Mouse (Mus musculus) CH12.LX (cell line): ENCODE data around the gene Ccdc194. TPM values are rescaled to one million over a fixed set of nuclear protein-coding genes. Genes with fewer than 3 reads are reported as not detected.

Experiments
- DNase-seq: peaks from one replicate; pipeline ENCODE4 v3.0.0-alpha.2; 2013; ENCODE audit errors: extremely low read depth
- H3K27ac ChIP-seq: 2 replicates; pipeline ENCODE4 v1.5.1; 2012; ENCODE audit warnings: low read depth, mild to moderate bottlenecking, control low read depth, moderate library complexity; ENCODE audit not compliant: insufficient read depth
- H3K27me3 ChIP-seq: replicated peaks from 2 replicates; pipeline ENCODE3; 2012; ENCODE audit warnings: inconsistent platforms
- H3K36me3 ChIP-seq, 2 experiments: replicated peaks in 1 of 2; 2 replicates each; pipeline versions ENCODE3 to v1.6.1; 2012; ENCODE audit warnings: inconsistent platforms in 1 of 2, low read length in 1 of 2, mild to moderate bottlenecking in 1 of 2, mixed read lengths in 1 of 2, moderate library complexity in 1 of 2; ENCODE audit not compliant: control insufficient read depth in 1 of 2, insufficient read depth in 1 of 2
- H3K4me1 ChIP-seq, 2 experiments: 2 replicates each; pipeline ENCODE4 v1.6.1; 2012; ENCODE audit warnings: inconsistent platforms in 1 of 2, moderate library complexity in 1 of 2; ENCODE audit not compliant: insufficient read depth in 2 of 2, control insufficient read depth in 1 of 2
- H3K4me2 ChIP-seq: 2 replicates; pipeline ENCODE4 v1.6.1; 2012; ENCODE audit warnings: low read depth, mild to moderate bottlenecking, control low read depth; ENCODE audit not compliant: poor library complexity, insufficient read depth, severe bottlenecking
- H3K4me3 ChIP-seq, 3 experiments: fragments of 150-350 bp in 1 of 3; sonication (generic) in 1 of 3; replicated peaks in 1 of 3; 2 replicates each; pipeline versions ENCODE3 to v1.5.1; 2011 to 2012; ENCODE audit warnings: low read depth in 2 of 3, low read length in 2 of 3, mild to moderate bottlenecking in 2 of 3, moderate library complexity in 2 of 3, control low read depth in 1 of 3, improper control_type of control experiment in 1 of 3, inconsistent platforms in 1 of 3, mixed read lengths in 1 of 3; ENCODE audit not compliant: poor library complexity in 1 of 3
- H3K79me2 ChIP-seq: replicated peaks from 2 replicates; pipeline ENCODE4 v1.6.1; 2012; ENCODE audit warnings: mild to moderate bottlenecking, moderate library complexity; ENCODE audit not compliant: control insufficient read depth, poor library complexity, insufficient read depth, severe bottlenecking; ENCODE audit errors: extremely low read depth
- H3K9ac ChIP-seq: 2 replicates; pipeline ENCODE4 v1.6.1; 2012; ENCODE audit warnings: low read depth, mild to moderate bottlenecking, control low read depth, moderate library complexity; ENCODE audit not compliant: insufficient read depth
- H3K9me3 ChIP-seq: replicated peaks from 2 replicates; pipeline ENCODE3; 2012; ENCODE audit warnings: low read length, inconsistent platforms, mixed read lengths
- CTCF ChIP-seq, 2 experiments: IDR thresholded peaks in 1 of 2; conservative IDR thresholded peaks in 1 of 2; 2 replicates each; pipeline ENCODE4 v1.5.1; 2011 to 2012; ENCODE audit warnings: low read depth in 2 of 2, low read length in 2 of 2, improper control_type of control experiment in 1 of 2, inconsistent platforms in 1 of 2, mild to moderate bottlenecking in 1 of 2, moderate library complexity in 1 of 2
- ELF1 ChIP-seq: IDR thresholded peaks from 2 replicates; pipeline ENCODE4 v1.6.1; 2014; ENCODE audit warnings: low read depth, mild to moderate bottlenecking, inconsistent platforms, low read length, improper control_type of control experiment
- EP300 ChIP-seq: IDR thresholded peaks from 2 replicates; pipeline ENCODE4 v1.6.1; 2011; ENCODE audit warnings: low read length, improper control_type of control experiment
- ETS1 ChIP-seq: conservative IDR thresholded peaks from 2 replicates; pipeline ENCODE4 v1.6.1; 2012; ENCODE audit warnings: low read depth, mild to moderate bottlenecking, inconsistent platforms, low read length, improper control_type of control experiment, moderate library complexity
- GABPA ChIP-seq: IDR thresholded peaks from 2 replicates; pipeline ENCODE4 v1.6.1; 2012; ENCODE audit warnings: low read depth, low read length, improper control_type of control experiment, inconsistent platforms; ENCODE audit not compliant: insufficient replicate concordance
- IRF4 ChIP-seq: IDR thresholded peaks from 2 replicates; pipeline ENCODE4 v1.6.1; 2014; ENCODE audit warnings: low read depth, mild to moderate bottlenecking, inconsistent platforms, low read length, improper control_type of control experiment
- JUN ChIP-seq: IDR thresholded peaks from 2 replicates; pipeline ENCODE4 v1.6.1; 2011; ENCODE audit warnings: low read depth, mild to moderate bottlenecking, low read length, improper control_type of control experiment, moderate library complexity; ENCODE audit not compliant: insufficient read depth
- JUND ChIP-seq: conservative IDR thresholded peaks from 2 replicates; pipeline ENCODE4 v1.6.1; 2011; ENCODE audit warnings: low read depth, low read length, improper control_type of control experiment
- KAT2A ChIP-seq: IDR thresholded peaks from 2 replicates; pipeline ENCODE4 v1.6.1; 2012; ENCODE audit warnings: low read length, improper control_type of control experiment, inconsistent platforms; ENCODE audit not compliant: insufficient replicate concordance
- MAFK ChIP-seq: IDR thresholded peaks from 2 replicates; pipeline ENCODE4 v1.6.1; 2011; ENCODE audit warnings: low read length, improper control_type of control experiment; ENCODE audit not compliant: insufficient replicate concordance
- MAZ ChIP-seq: IDR thresholded peaks from 2 replicates; pipeline ENCODE4 v1.6.1; 2012; ENCODE audit warnings: low read depth, mild to moderate bottlenecking, inconsistent platforms, low read length, improper control_type of control experiment, moderate library complexity
- MEF2A ChIP-seq: IDR thresholded peaks from 2 replicates; pipeline ENCODE4 v1.6.1; 2014; ENCODE audit warnings: low read depth, mild to moderate bottlenecking, inconsistent platforms, low read length, improper control_type of control experiment, borderline replicate concordance
- MXI1 ChIP-seq: IDR thresholded peaks from 2 replicates; pipeline ENCODE4 v1.6.1; 2011; ENCODE audit warnings: mild to moderate bottlenecking, low read depth, low read length, improper control_type of control experiment
- NELFE ChIP-seq: IDR thresholded peaks from 2 replicates; pipeline ENCODE4 v1.6.1; 2011; ENCODE audit warnings: low read depth, low read length, improper control_type of control experiment
- NRF1 ChIP-seq: IDR thresholded peaks from 2 replicates; pipeline ENCODE4 v1.6.1; 2014; ENCODE audit warnings: low read depth, mild to moderate bottlenecking, inconsistent platforms, low read length, improper control_type of control experiment, moderate library complexity
- POLR2A ChIP-seq: IDR thresholded peaks from 2 replicates; pipeline ENCODE4 v1.6.1; 2011; ENCODE audit warnings: low read depth, mild to moderate bottlenecking, improper control_type of control experiment, low read length
- POLR2AphosphoS2 ChIP-seq: IDR thresholded peaks from 2 replicates; pipeline ENCODE4 v1.6.1; 2011; ENCODE audit warnings: low read depth, low read length, improper control_type of control experiment
- RAD21 ChIP-seq: IDR thresholded peaks from 2 replicates; pipeline ENCODE4 v1.6.1; 2011; ENCODE audit warnings: low read depth, mild to moderate bottlenecking, low read length, improper control_type of control experiment, moderate library complexity
- RCOR1 ChIP-seq: conservative IDR thresholded peaks from 2 replicates; pipeline ENCODE4 v1.6.1; 2012; ENCODE audit warnings: low read depth, mild to moderate bottlenecking, inconsistent platforms, low read length, improper control_type of control experiment
- SMC3 ChIP-seq: IDR thresholded peaks from 2 replicates; pipeline ENCODE4 v1.6.1; 2011; ENCODE audit warnings: low read depth, low read length, improper control_type of control experiment
- TBP ChIP-seq: conservative IDR thresholded peaks from 2 replicates; pipeline ENCODE4 v1.6.1; 2011; ENCODE audit warnings: low read depth, low read length, improper control_type of control experiment
- TCF12 ChIP-seq: IDR thresholded peaks from 2 replicates; pipeline ENCODE4 v1.6.1; 2014; ENCODE audit warnings: low read depth, mild to moderate bottlenecking, inconsistent platforms, low read length, improper control_type of control experiment
- UBTF ChIP-seq: IDR thresholded peaks from 2 replicates; pipeline ENCODE4 v1.6.1; 2012; ENCODE audit warnings: low read depth, mild to moderate bottlenecking, inconsistent platforms, low read length, improper control_type of control experiment, moderate library complexity
- USF2 ChIP-seq: conservative IDR thresholded peaks from 2 replicates; pipeline ENCODE4 v1.6.1; 2011; ENCODE audit warnings: low read depth, low read length, improper control_type of control experiment
- dilution Hi-C: fragments of 300-500 bp; cut with MboI; formaldehyde crosslinking; loops from 2 replicates; pipeline ENCODE4 v1.14.3; 2020; ENCODE audit warnings: low sequenced_read_pairs; ENCODE audit not compliant: extremely low pct_unique_long_range_greater_than_20kb, extremely low pct_ligation_motif_present
- in situ Hi-C: fragments of 300-500 bp; cut with MboI; formaldehyde crosslinking; loops from 3 replicates; pipeline ENCODE4 v1.14.3; 2019; ENCODE audit warnings: low sequenced_read_pairs, low pct_ligation_motif_present, low pct_unique_long_range_greater_than_20kb, mixed read lengths
- polyA plus RNA-seq: library from polyadenylated mRNA; unstranded; fragments of >175 nt; gene quantifications from 2 replicates; pipeline ENCODE4 v1.2.1, GENCODE M21; 2012; ENCODE audit warnings: low read depth; ENCODE audit not compliant: insufficient read length
- total RNA-seq, 2 experiments: library from RNA; depleted of rRNA; stranded (reverse); fragments of 300-350 nt in 1 of 2; fragments of >200 nt in 1 of 2; gene quantifications; 2 replicates each; pipeline ENCODE4 v1.2.3; 2012 to 2014

The Ccdc194 gene
- total and polyA plus RNA-seq, 3 experiments, result not detected

DNA sequence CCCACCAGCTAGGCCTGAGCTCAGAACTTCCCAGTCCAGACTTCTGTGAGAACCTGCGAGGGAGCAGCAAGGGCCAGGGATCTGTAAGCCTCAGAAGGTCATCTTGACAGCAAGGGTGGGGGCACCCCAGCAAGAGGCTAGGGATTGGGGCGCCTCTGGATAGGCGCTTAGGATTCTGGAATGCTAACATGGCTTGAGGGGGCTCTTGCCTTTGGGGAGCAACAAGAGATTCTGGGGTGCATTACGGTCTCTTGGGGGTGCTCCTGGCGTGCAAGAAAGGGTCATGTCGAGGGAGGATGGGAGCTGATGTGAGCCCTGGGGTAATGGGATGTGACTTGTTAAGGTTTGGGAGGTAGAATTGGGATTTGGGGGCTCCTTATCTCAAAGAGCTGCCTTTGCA lies 43.4 kb upstream of the Ccdc194 start:
- Histone ChIP-seq H3K9me3 (peaks cover 14% of the 10 kb centered on the region), H3K27me3 (peaks cover 3% of the 10 kb centered on the region), H3K9ac (no peak overlapping the region), H3K36me3 (no peaks in the 10 kb centered on the region), H3K4me1 (peaks cover 5 to 13% of the 10 kb centered on the region in 2 experiments; a peak in 3 of 4 replicates), H3K79me2 (no peaks in the 10 kb centered on the region), H3K4me3 (no peak overlapping the region), H3K27ac (no peak overlapping the region), H3K4me2 (no peak overlapping the region)
- dilution Hi-C loops (no loop called here), in situ Hi-C loops (no loop called here)
- DNase-seq, result no peak
- TF ChIP-seq MXI1 (no peak), CTCF (conservative IDR thresholded peaks at IDR 0.05 in 1 of 2, IDR thresholded peaks at IDR 0.05 in 1 of 2; ENCODE audit: low read depth in 2 of 2, low read length in 2 of 2) (no peak), TCF12 (no peak), NRF1 (no peak), POLR2AphosphoS2 (no peak), IRF4 (no peak), MAFK (no peak), SMC3 (no peak), RAD21 (no peak)

DNA sequence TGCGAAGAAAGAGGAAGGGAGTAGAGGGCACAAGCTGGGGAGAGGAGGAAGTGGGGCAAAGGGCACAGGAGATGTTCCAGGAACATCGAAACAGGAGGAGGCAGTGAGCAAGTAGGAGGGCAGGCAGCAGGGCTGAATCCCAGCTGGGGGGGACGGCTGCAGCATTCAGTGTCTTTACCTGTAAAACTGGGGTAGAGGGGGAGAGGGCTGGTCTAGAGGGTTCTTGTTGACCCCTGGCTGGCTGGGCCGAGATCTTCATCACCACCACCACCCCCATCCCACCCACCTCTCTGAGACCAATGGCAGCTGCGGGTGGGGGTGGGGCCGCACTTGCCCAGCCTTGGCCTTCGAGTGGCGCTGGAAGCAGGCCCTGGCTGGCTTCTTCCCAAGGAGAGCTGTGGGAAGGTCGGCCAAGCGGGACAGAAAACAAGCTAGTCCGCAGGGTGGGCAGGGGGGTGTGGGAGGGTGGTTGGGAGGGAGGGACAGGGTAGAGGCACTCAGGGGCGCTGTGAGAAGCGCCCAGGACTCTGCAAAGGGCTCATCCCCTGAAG lies 43.0 kb upstream of the Ccdc194 start, which contains the start of gene Slc27a1:
Gene Slc27a1, plus strand, starts transcription at position 496 of the 551 bp plus-strand sequence.
- peaks cover 5 to 13% of the 10 kb centered on the region in 2 experiments; a peak in 3 of 4 replicates for H3K4me1 ChIP-seq
- DNase-seq, result no peak
- H3K27ac ChIP-seq, result no peak within 1 kb of the TSS
- TF ChIP-seq TBP, result no peak
- no peak for TF ChIP-seq NRF1
- TF ChIP-seq MEF2A, result no peak
- TF ChIP-seq GABPA, result no peak
- no peak for TF ChIP-seq NELFE
- TF ChIP-seq UBTF, result no peak
- TF ChIP-seq JUN, result no peak
- no peak for TF ChIP-seq EP300
- no peak for TF ChIP-seq ELF1
- TF ChIP-seq KAT2A, result no peak
- TF ChIP-seq JUND, result no peak
- TF ChIP-seq RCOR1, result no peak
- no peak for TF ChIP-seq POLR2AphosphoS2
- TF ChIP-seq MXI1, result no peak
- TF ChIP-seq ETS1, result no peak
- TF ChIP-seq POLR2A, result no peak
- no peak for TF ChIP-seq MAZ
- no peak for TF ChIP-seq USF2
- no peak for TF ChIP-seq IRF4
- no peak for TF ChIP-seq TCF12
- H3K4me3 ChIP-seq, result no peak within 1 kb of the TSS
- H3K9ac ChIP-seq, result no peak within 1 kb of the TSS
- dilution Hi-C loops, result no loop called here
- peaks cover 16% of the 10 kb centered on the region for H3K9me3 ChIP-seq
- H3K79me2 ChIP-seq, result no peaks in the 10 kb centered on the region
- no peak within 1 kb of the TSS for H3K4me2 ChIP-seq
- peaks cover 3% of the 10 kb centered on the region for H3K27me3 ChIP-seq
- in situ Hi-C loops, result no loop called here
- no peaks in the 10 kb centered on the region for H3K36me3 ChIP-seq
